Mouse (Mus musculus) hindbrain, embryonic 14.5 days (tissue): ENCODE results near the gene Cdc37l1. TPM values are rescaled to one million over a fixed set of nuclear protein-coding genes. Genes with fewer than 3 reads are reported as not detected.
A peak's percentile ranks its signal among the peaks of the same experiment; 100 is the strongest.

Experiments used
- ATAC-seq: fragments of 200-750 bp; cut with Nextera tagmentation; 2 replicates; pipeline ENCODE4 v1.8.0; 2017; ENCODE audit warnings: moderate number of reproducible peaks, mild to moderate bottlenecking, moderate TSS enrichment, moderate library complexity; ENCODE audit not compliant: low FRiP score
- DNase-seq: peaks from one replicate; pipeline ENCODE4 v3.0.0-alpha.2; 2015; ENCODE audit warnings: low spot score
- H3K27ac ChIP-seq: fragments of 300-500 bp; sonication (generic); 2 replicates; pipeline ENCODE4 v1.5.1; 2014; ENCODE audit warnings: mild to moderate bottlenecking, moderate library complexity
- H3K27me3 ChIP-seq: fragments of 300-500 bp; sonication (generic); 2 replicates; pipeline ENCODE4 v1.6.1; 2014; ENCODE audit warnings: mild to moderate bottlenecking, low read length, mixed read lengths; ENCODE audit not compliant: control insufficient read depth, insufficient read depth
- H3K36me3 ChIP-seq: fragments of 300-500 bp; sonication (generic); replicated peaks from 2 replicates; pipeline ENCODE4 v1.6.1; 2014; ENCODE audit not compliant: control insufficient read depth, insufficient read depth
- H3K4me1 ChIP-seq: fragments of 300-500 bp; sonication (generic); replicated peaks from 2 replicates; pipeline ENCODE4 v1.6.1; 2014; ENCODE audit warnings: antibody characterized with exemption, low read length, mixed read lengths; ENCODE audit not compliant: control insufficient read depth, insufficient read depth
- H3K4me2 ChIP-seq: fragments of 300-500 bp; sonication (generic); replicated peaks from 2 replicates; pipeline ENCODE4 v1.6.1; 2014; ENCODE audit warnings: mild to moderate bottlenecking, moderate library complexity
- H3K4me3 ChIP-seq: fragments of 300-500 bp; sonication (generic); replicated peaks from 2 replicates; pipeline ENCODE4 v1.5.1; 2014; ENCODE audit warnings: mild to moderate bottlenecking, low read length
- H3K9ac ChIP-seq: fragments of 300-500 bp; sonication (generic); 2 replicates; pipeline ENCODE4 v1.6.1; 2014
- H3K9me3 ChIP-seq: fragments of 300-500 bp; sonication (generic); 2 replicates; pipeline ENCODE4 v1.6.1; 2016; ENCODE audit warnings: low read length; ENCODE audit not compliant: control insufficient read depth
- WGBS: fragments of 180-500 bp; shearing (Covaris S2); extraction: QIAGEN DNeasy Blood & Tissue Kit; methylation state at CpG from one replicate; pipeline ENCODE4 v1.1.7; 2014; 5-methylcytosine and 5-hydroxymethylcytosine counted together
- polyA plus RNA-seq: library from polyadenylated mRNA; unstranded; fragments of >200 nt; fragmentation: Nextera tagmentation; extraction: Ambion mirVana; gene quantifications from 2 replicates; pipeline ENCODE4 v1.2.1, GENCODE M21; 2014

Gene Cdc37l1
- polyA plus RNA-seq, 1 experiment from 2014 or later = 58.3 TPM

DNA sequence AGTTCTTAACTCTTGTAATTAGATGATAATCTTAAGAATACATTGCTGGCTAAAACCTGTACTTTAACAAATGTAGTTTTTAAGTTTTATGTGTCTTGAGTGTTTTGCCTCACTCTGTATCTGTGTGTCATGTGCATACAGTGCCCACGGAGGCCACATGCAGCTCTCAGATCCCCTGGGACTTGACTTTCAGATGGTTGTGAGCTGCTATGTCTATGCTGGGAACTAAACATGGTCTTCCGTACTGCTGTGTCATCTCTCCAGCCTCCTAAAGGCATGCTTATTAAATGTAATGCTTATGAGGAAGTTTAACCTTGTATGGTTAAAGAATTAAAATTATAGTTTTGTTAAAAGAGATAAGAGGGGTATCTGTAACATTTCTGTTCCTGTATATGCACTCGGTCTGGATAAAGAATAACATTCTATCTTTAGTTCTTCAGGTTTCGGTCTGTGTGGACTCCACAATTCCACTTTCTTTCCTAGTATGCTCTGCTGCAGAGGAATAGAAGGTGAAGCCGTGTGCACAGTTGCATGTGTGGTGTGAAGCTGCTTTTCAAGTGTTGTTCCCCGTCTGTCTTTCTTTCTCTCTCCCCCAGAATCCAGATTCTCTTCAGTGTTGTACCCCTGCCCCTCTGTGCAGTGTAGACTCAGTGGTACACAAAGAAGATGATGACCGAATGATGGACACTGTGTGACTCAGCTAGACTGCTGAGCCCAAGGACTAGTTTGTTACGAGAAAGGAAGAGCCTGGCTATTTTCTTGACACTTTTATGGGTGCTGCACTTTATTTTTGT, 25.5 kb downstream of the Cdc37l1 start:
- Histone ChIP-seq H3K4me2 (no peak overlapping the region), H3K36me3 (peaks cover 77% of the 10 kb centered on the region), H3K9me3 (no peaks in the 10 kb centered on the region), H3K4me1 (no peaks in the 10 kb centered on the region), H3K9ac (no peak overlapping the region), H3K4me3 (no peak overlapping the region), H3K27ac (no peak overlapping the region), H3K27me3 (no peaks in the 10 kb centered on the region)
- DNase-seq (no peak), ATAC-seq (no peak)
- WGBS = 90% methylated on average over 8 of the region's 8 CpGs

- Histone ChIP-seq H3K9me3 (no peaks in the 10 kb centered on the region), H3K4me3 (no peak overlapping the region), H3K36me3 (peaks cover 79% of the 10 kb centered on the region), H3K4me2 (no peak overlapping the region), H3K27me3 (no peaks in the 10 kb centered on the region), H3K27ac (no peak overlapping the region), H3K4me1 (no peaks in the 10 kb centered on the region), H3K9ac (no peak overlapping the region)
- WGBS = 95% methylated on average over 5 of the region's 5 CpGs
- DNase-seq = no peak
- no peak for ATAC-seq
Observed at GRCm38 (mm10) chr19:29016204-29016765, 26.1 kb downstream of the Cdc37l1 start.

GRCm38 (mm10) chr19:29016786-29017185, 26.6 kb downstream of the Cdc37l1 start:
- H3K36me3 ChIP-seq = peaks cover 81% of the 10 kb centered on the region
- no peaks in the 10 kb centered on the region for H3K9me3 ChIP-seq
- no peak for ATAC-seq

DNA sequence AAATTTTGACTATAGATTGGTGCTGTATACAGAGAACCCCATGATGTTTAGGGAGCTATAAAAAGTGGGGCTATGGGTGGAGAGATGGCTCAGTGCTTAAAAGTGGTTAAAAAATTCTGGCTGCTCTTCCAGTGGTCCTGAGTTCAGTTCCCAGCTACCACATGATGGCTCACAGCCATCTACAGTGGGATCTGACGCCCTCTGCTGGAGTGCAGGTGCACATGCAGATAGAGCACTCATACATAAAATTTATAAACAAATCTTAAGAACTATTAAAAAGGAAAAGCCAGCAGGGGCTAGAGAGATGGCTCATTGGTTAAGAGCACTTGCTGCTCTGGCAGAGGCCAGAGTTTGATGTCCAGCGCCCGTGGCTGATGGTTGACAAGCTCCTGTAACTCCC, 29.5 kb downstream of the Cdc37l1 start:
- H3K27ac ChIP-seq = no peak overlapping the region
- H3K9ac ChIP-seq = no peak overlapping the region
- H3K27me3 ChIP-seq = no peaks in the 10 kb centered on the region
- H3K36me3 ChIP-seq = peaks cover 82% of the 10 kb centered on the region
- no peak overlapping the region for H3K4me3 ChIP-seq
- no peaks in the 10 kb centered on the region; the same call in 1 of the 2 replicates for H3K4me1 ChIP-seq
- 94% methylated on average over 3 of the region's 3 CpGs for WGBS
- ATAC-seq = no peak
- no peaks in the 10 kb centered on the region for H3K9me3 ChIP-seq
- no peak overlapping the region for H3K4me2 ChIP-seq
- DNase-seq = no peak

More at GRCm38 (mm10) chr19:29016786-29017185, 26.6 kb downstream of the Cdc37l1 start:
- DNase-seq = no peak
- H3K4me3 ChIP-seq = no peak overlapping the region
- H3K4me2 ChIP-seq = no peak overlapping the region
- no peak overlapping the region for H3K27ac ChIP-seq
- 85% methylated on average over 5 of the region's 5 CpGs for WGBS
- no peaks in the 10 kb centered on the region for H3K27me3 ChIP-seq
- H3K4me1 ChIP-seq = no peaks in the 10 kb centered on the region
- H3K9ac ChIP-seq = no peak overlapping the region

GRCm38 (mm10) chr19:29021754-29022345, 31.7 kb downstream of the Cdc37l1 start:
- H3K9me3 ChIP-seq = no peaks in the 10 kb centered on the region
- H3K9ac ChIP-seq = no peak overlapping the region
- H3K4me2 ChIP-seq = no peak overlapping the region
- H3K27ac ChIP-seq = no peak overlapping the region
- no peak for DNase-seq
- H3K27me3 ChIP-seq = no peaks in the 10 kb centered on the region
- H3K36me3 ChIP-seq = peaks cover 84% of the 10 kb centered on the region
- no peaks in the 10 kb centered on the region; the same call in 1 of the 2 replicates for H3K4me1 ChIP-seq
- no peak overlapping the region for H3K4me3 ChIP-seq
- WGBS = 94% methylated on average over 7 of the region's 7 CpGs
- ATAC-seq = no peak

DNA sequence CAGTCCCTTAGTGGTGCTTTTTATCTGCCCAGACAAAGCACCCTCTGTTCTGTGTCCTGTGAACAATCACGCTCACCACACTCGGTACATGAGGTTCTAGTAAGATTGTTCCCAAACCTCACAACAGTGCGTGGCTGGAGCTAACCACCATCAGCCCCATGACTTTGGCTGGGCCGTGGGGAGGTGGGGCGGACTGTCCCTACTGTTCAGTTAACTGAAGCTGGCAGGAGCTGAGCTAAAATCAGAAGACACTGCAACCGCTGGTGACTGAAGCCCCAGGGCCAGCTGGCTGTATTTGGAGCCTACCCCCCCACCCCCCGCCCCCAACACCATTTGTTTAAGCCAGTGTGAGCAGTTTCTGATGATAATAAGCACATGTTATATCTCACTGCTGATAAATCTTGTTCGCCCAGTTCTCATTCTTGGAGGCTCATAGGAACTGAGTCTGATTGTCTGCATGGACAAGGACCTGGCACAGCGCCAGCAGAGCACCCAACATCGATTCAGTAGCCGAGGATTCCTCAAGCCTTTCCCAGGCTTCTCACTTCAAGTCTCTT, 34.3 kb downstream of the Cdc37l1 start:
- ATAC-seq (peak; percentile 48; the same call in 1 of the 2 replicates), DNase-seq (no peak)
- Histone ChIP-seq H3K4me2 (no peak overlapping the region), H3K9ac (0 out of 2 replicates have a peak overlapping the region, but pooled peaks have one; percentile 24), H3K27me3 (no peaks in the 10 kb centered on the region), H3K4me3 (no peak overlapping the region), H3K4me1 (no peaks in the 10 kb centered on the region; the same call in 1 of the 2 replicates), H3K27ac (peak overlapping the region; percentile 57; the same call in 1 of the 2 replicates), H3K9me3 (no peaks in the 10 kb centered on the region), H3K36me3 (peaks cover 69% of the 10 kb centered on the region)
- 61% methylated on average over 11 of the region's 11 CpGs for WGBS

DNA sequence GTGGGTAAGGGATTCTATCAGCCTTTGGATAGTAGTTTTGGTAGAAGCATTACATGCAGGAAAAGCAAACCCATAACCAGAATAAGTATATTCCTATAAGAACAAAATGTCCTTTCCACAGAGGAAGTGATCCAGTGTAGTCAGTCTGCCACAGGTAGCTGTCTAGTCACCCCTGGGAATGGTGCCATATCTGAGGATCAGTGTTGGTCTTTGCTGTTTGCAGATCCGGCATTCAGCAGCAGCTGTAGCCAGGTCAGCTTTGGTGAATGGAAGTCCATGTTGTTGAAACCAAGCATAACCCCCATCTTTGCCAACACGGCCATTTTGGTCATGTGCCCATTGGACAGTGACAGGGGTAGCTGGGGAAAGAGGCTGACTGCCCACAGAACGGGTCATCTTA, 41.6 kb downstream of the Cdc37l1 start:
- no peak overlapping the region for H3K9ac ChIP-seq
- DNase-seq = no peak
- H3K4me1 ChIP-seq = no peaks in the 10 kb centered on the region
- H3K9me3 ChIP-seq = no peaks in the 10 kb centered on the region
- 91% methylated on average over 3 of the region's 3 CpGs for WGBS
- no peaks in the 10 kb centered on the region for H3K27me3 ChIP-seq
- H3K36me3 ChIP-seq = peaks cover 17% of the 10 kb centered on the region
- H3K4me3 ChIP-seq = no peak overlapping the region
- no peak overlapping the region for H3K27ac ChIP-seq
- no peak for ATAC-seq
- H3K4me2 ChIP-seq = no peak overlapping the region

- Histone ChIP-seq H3K36me3 (peaks cover 15% of the 10 kb centered on the region), H3K4me1 (no peaks in the 10 kb centered on the region), H3K9me3 (no peaks in the 10 kb centered on the region), H3K4me3 (no peak overlapping the region), H3K27me3 (no peaks in the 10 kb centered on the region), H3K9ac (no peak overlapping the region), H3K4me2 (no peak overlapping the region), H3K27ac (no peak overlapping the region)
- ATAC-seq (no peak), DNase-seq (no peak)
Observed at GRCm38 (mm10) chr19:29032662-29033061, 42.5 kb downstream of the Cdc37l1 start.

DNA sequence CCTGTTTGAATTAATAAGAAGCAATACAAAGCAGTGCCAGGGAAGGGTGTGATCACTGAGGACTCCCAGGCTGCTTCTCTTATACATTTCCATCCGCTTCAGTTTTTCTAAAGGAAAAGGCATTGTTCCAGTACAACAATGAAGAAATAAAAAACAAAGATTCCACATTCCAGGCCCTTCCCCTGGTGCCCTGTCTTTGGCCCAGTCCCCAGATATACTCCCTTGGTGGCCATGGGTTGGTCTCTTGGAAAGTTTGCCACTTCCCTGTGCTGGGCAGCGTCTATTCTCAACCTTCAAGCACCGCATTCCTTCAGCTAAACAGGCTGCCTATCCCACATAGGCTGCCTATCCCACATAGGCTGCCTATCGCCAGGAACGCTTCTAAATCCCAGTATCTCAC, 46.9 kb downstream of the Cdc37l1 start:
- ATAC-seq = no peak
- 77% methylated on average over 5 of the region's 5 CpGs for WGBS
- H3K27me3 ChIP-seq = no peaks in the 10 kb centered on the region
- H3K36me3 ChIP-seq = peaks cover 15% of the 10 kb centered on the region
- H3K4me1 ChIP-seq = no peaks in the 10 kb centered on the region
- no peak overlapping the region for H3K4me2 ChIP-seq
- H3K27ac ChIP-seq = no peak overlapping the region
- DNase-seq = no peak
- no peak overlapping the region for H3K4me3 ChIP-seq
- H3K9me3 ChIP-seq = no peaks in the 10 kb centered on the region; the same call in 1 of the 2 replicates
- no peak overlapping the region for H3K9ac ChIP-seq
